Comparison of ENCODE assay signal across 7 mouse cellular contexts in genomic region chr9:46229573-46230449, GRCm38 (mm10). TPM values are rescaled to one million over a fixed set of nuclear protein-coding genes. Genes with fewer than 3 reads are reported as not detected.
DNase-seq lines count a peak whose midpoint lies in the region; ATAC-seq lines count a peak whose summit lies in the region.

No protein-coding gene starts in this region.

- no peaks in the 10 kb centered on the region for H3K36me3 ChIP-seq in intestine, embryonic 16.5 days (ENCODE audit: control insufficient read depth, insufficient read depth, low read length)
- H3K36me3 ChIP-seq in midbrain, embryonic 10.5 days = no peaks in the 10 kb centered on the region

- 16% methylated on average over 37 of the region's 37 CpGs for WGBS in intestine, embryonic 16.5 days
- 16% methylated on average over 37 of the region's 37 CpGs for WGBS in midbrain, embryonic 10.5 days

- H3K27me3 ChIP-seq in intestine, embryonic 16.5 days (replicated peaks; ENCODE audit: control insufficient read depth, insufficient read depth, low read length) = no peaks in the 10 kb centered on the region
- H3K27me3 ChIP-seq in midbrain, embryonic 10.5 days (ENCODE audit: low read depth, poor library complexity, severe bottlenecking) = peaks cover 32% of the 10 kb centered on the region

- ATAC-seq in intestine, embryonic 16.5 days = peak; percentile 68

- H3K4me1 ChIP-seq in intestine, embryonic 16.5 days (ENCODE audit: control insufficient read depth, insufficient read depth, low read length) = peaks cover 8% of the 10 kb centered on the region
- H3K4me1 ChIP-seq in midbrain, embryonic 10.5 days = peaks cover 15% of the 10 kb centered on the region

- H3K4me2 ChIP-seq in intestine, embryonic 16.5 days (ENCODE audit: low read depth, low read length) = peak overlapping the region; percentile 89

- peak overlapping the region; percentile 82 for H3K27ac ChIP-seq in intestine, embryonic 16.5 days (ENCODE audit: low read length)
- peak overlapping the region; percentile 83 for H3K27ac ChIP-seq in midbrain, embryonic 10.5 days (replicated peaks)

- H3K9me3 ChIP-seq in intestine, embryonic 16.5 days (ENCODE audit: control insufficient read depth, low read length) = no peaks in the 10 kb centered on the region
- no peaks in the 10 kb centered on the region for H3K9me3 ChIP-seq in midbrain, embryonic 10.5 days (replicated peaks)

- DNase-seq in adrenal gland, adult 18-20 months (ENCODE audit: low spot score in 2 of 2) = peak; percentile 74 to 75
- DNase-seq in embryo, embryonic 10.5 days (ENCODE audit: low spot score) = peak; percentile 88
- peak; percentile 62 to 83 for DNase-seq in gastrocnemius, postnatal 4 days (ENCODE audit: low spot score in 2 of 2)
- DNase-seq in left cerebral cortex, postnatal 25 days (ENCODE audit: low spot score in 2 of 2) = peak; percentile 89 to 96
- DNase-seq in midbrain, embryonic 10.5 days (ENCODE audit: low spot score) = peak; percentile 84
- DNase-seq in spleen, adult 12 weeks (ENCODE audit: low spot score) = peak; percentile 8

- H3K4me3 ChIP-seq in intestine, embryonic 16.5 days (ENCODE audit: low read length) = peak overlapping the region; percentile 54
- H3K4me3 ChIP-seq in midbrain, embryonic 10.5 days = peak overlapping the region; percentile 63

- intact Hi-C loops in left cerebral cortex, postnatal 25 days (cut with DNase I) = no loop called here

- H3K9ac ChIP-seq in intestine, embryonic 16.5 days (ENCODE audit: low read depth, low read length) = peak overlapping the region; percentile 74

RNA-seq across cellular contexts. Expression of gene Apoa1, which starts 1.4 kb away (rescaled TPM):
- 1 to 10 TPM in 1 of 2 experiments, not detected in 1; 2.6 TPM for total RNA-seq in adrenal gland, adult 18-20 months (2021)
- total RNA-seq in gastrocnemius, postnatal 4 days (2021) = 10 to 100 TPM in 1 of 2 experiments, 1 to 10 TPM in 1; 4.0 to 31.8 TPM
- polyA plus RNA-seq in intestine, embryonic 16.5 days (2015; fragmentation: Nextera tagmentation; extraction: Ambion mirVana) = 3,214 and 4,275 TPM in 2 replicates
- not detected for total RNA-seq in left cerebral cortex, postnatal 25 days (2021)
- polyA plus RNA-seq in midbrain, embryonic 10.5 days (2016; fragmentation: Nextera tagmentation; extraction: Ambion mirVana) = 0.65 and 1.2 TPM in 2 replicates

RNA-seq across cellular contexts. Expression of gene Apoc3, which starts 5.6 kb away (rescaled TPM):
- total RNA-seq in adrenal gland, adult 18-20 months (2021) = 1 to 10 TPM; 7.9 to 8.0 TPM
- total RNA-seq in gastrocnemius, postnatal 4 days (2021) = not detected
- polyA plus RNA-seq in intestine, embryonic 16.5 days (2015; fragmentation: Nextera tagmentation; extraction: Ambion mirVana) = 590 and 929 TPM in 2 replicates
- 1 to 10 TPM; 1.2 to 1.6 TPM for total RNA-seq in left cerebral cortex, postnatal 25 days (2021)
- not detected in 2 replicates for polyA plus RNA-seq in midbrain, embryonic 10.5 days (2016; fragmentation: Nextera tagmentation; extraction: Ambion mirVana)

RNA-seq across cellular contexts. Expression of gene Apoa4, which starts 10.7 kb away (rescaled TPM):
- under 1 TPM in 1 of 2 experiments, not detected in 1; 0.17 TPM for total RNA-seq in adrenal gland, adult 18-20 months (2021)
- total RNA-seq in gastrocnemius, postnatal 4 days (2021) = under 1 TPM in 1 of 2 experiments, not detected in 1; 0.15 TPM
- 1,729 and 3,070 TPM in 2 replicates for polyA plus RNA-seq in intestine, embryonic 16.5 days (2015; fragmentation: Nextera tagmentation; extraction: Ambion mirVana)
- not detected for total RNA-seq in left cerebral cortex, postnatal 25 days (2021)
- not detected in 2 replicates for polyA plus RNA-seq in midbrain, embryonic 10.5 days (2016; fragmentation: Nextera tagmentation; extraction: Ambion mirVana)

RNA-seq across cellular contexts. Expression of gene Apoa5, which starts 38.6 kb away (rescaled TPM):
- total RNA-seq in adrenal gland, adult 18-20 months (2021) = under 1 TPM in 1 of 2 experiments, not detected in 1; 0.36 TPM
- under 1 TPM in 1 of 2 experiments, not detected in 1; 0.39 TPM for total RNA-seq in gastrocnemius, postnatal 4 days (2021)
- polyA plus RNA-seq in intestine, embryonic 16.5 days (2015; fragmentation: Nextera tagmentation; extraction: Ambion mirVana) = 0.33 and 0.35 TPM in 2 replicates
- total RNA-seq in left cerebral cortex, postnatal 25 days (2021) = not detected
- polyA plus RNA-seq in midbrain, embryonic 10.5 days (2016; fragmentation: Nextera tagmentation; extraction: Ambion mirVana) = not detected in 2 replicates

RNA-seq across cellular contexts. Expression of gene Zpr1, which starts 43.1 kb away (rescaled TPM):
- total RNA-seq in adrenal gland, adult 18-20 months (2021) = 10 to 100 TPM; 40.2 to 61.8 TPM
- total RNA-seq in gastrocnemius, postnatal 4 days (2021) = 10 to 100 TPM; 21.9 to 22.2 TPM
- 47.6 and 50.0 TPM in 2 replicates for polyA plus RNA-seq in intestine, embryonic 16.5 days (2015; fragmentation: Nextera tagmentation; extraction: Ambion mirVana)
- total RNA-seq in left cerebral cortex, postnatal 25 days (2021) = 10 to 100 TPM; 31.9 to 34.1 TPM
- polyA plus RNA-seq in midbrain, embryonic 10.5 days (2016; fragmentation: Nextera tagmentation; extraction: Ambion mirVana) = 62.6 and 69.2 TPM in 2 replicates

Comparison
In these comparisons a context has a peak if more than half of its experiments do, and no peak if none do; other contexts are left out.
1. Peak in every context shown above with its lines: DNase-seq, ATAC-seq, H3K4me3 ChIP-seq and H3K27ac ChIP-seq.
2. DNase-seq: peak in every context shown above with its lines; median percentile 92 in left cerebral cortex, postnatal 25 days; 88 in embryo, embryonic 10.5 days; 84 in midbrain, embryonic 10.5 days; 74 in adrenal gland, adult 18-20 months; 72 in gastrocnemius, postnatal 4 days; 8 in spleen, adult 12 weeks.